Mouse (Mus musculus): ENCODE measurements around the gene Bcl2l12. TPM values are rescaled to one million over a fixed set of nuclear protein-coding genes. Genes with fewer than 3 reads are reported as not detected.

The Bcl2l12 gene
- total RNA-seq, 1 experiment from 2014 or later = 17.8 TPM

DNA sequence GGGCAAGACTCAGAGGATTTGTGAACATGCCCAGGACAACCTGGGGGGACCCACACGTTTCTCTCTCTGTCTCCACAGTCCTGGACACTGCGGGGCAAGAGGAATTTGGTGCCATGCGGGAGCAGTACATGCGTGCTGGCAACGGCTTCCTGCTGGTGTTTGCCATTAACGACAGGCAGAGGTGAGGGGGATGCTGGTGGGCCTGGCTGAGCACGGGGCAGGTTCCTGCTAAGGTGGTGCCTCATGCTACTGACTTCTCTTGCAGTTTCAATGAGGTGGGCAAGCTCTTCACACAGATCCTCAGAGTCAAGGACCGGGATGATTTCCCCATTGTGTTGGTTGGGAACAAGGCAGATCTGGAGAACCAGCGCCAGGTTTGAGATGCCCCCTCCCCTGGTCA lies 21.7 kb upstream of the Bcl2l12 start:
- no peak for ATAC-seq (ENCODE audit: extremely low read depth, insufficient number of reproducible peaks, low FRiP score, poor library complexity, severe bottlenecking)

GRCm38 (mm10) chr7:45019031-45019571 lies 20.6 kb upstream of the Bcl2l12 start:
- ATAC-seq (ENCODE audit: extremely low read depth, insufficient number of reproducible peaks, low FRiP score, poor library complexity, severe bottlenecking) = no peak

GRCm38 (mm10) chr7:45017242-45018061 lies 18.9 kb upstream of the Bcl2l12 start, which contains the start of gene Rras:
Gene Rras (plus strand): TSS chr7:45017961.
- peak; percentile 76 for ATAC-seq (ENCODE audit: extremely low read depth, insufficient number of reproducible peaks, low FRiP score, poor library complexity, severe bottlenecking)

DNA sequence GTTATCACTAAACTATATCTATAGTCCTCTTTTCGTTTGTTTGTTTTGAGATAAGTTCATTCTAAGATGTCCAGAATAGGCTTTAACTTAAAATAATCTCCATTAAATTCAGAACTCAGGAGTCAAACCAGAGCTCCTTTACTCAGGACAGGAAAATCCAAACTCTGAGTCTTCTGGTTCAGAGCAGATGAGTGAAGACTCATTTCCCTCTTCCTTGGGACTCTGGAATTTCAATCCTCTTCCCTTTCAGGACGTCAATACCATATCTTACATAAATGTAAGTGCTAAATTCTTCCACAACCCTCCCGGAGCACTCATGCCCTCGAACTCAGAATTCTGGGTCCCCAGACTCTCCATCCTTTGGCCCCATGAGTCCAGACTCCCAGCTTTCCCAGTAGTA lies 18.2 kb upstream of the Bcl2l12 start:
- no peak for ATAC-seq (ENCODE audit: extremely low read depth, insufficient number of reproducible peaks, low FRiP score, poor library complexity, severe bottlenecking)

DNA sequence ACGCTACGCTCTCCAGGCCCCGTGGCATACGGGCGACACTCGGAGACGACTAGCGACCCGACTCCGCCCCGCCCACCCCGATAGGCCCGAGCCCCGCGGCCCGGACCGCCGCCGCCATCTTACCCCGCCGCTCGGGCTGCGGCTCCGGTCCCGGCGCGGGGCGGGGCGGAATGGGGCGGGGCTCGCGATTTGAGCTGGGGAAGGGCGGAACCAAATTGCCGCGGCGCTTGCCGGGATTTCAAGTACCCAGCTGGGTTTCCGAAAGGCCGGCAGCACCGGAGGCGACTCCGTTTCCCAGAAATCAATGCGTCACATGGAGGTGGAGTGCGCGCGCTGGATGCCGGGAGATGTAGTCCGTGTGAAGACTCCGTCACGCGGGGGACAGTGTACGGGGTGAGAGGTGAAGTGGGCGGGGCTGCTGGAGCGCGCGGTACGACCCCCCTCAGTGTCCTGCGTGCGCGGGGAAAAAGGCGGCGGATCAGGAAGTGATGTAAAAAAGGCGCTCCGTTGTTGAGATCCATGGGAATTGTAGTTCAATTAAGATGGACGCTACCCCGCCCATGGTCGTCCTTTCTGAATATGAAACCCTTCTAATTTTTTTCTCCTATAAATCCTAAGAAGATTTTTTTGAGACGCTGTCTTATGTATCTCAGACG lies 17.6 kb upstream of the Bcl2l12 start, which contains the start of gene Scaf1:
Scaf1 (minus strand) TSS at position 407 of the 656 bp plus-strand sequence.
- ATAC-seq (ENCODE audit: extremely low read depth, insufficient number of reproducible peaks, low FRiP score, poor library complexity, severe bottlenecking) = peak; percentile 78

DNA sequence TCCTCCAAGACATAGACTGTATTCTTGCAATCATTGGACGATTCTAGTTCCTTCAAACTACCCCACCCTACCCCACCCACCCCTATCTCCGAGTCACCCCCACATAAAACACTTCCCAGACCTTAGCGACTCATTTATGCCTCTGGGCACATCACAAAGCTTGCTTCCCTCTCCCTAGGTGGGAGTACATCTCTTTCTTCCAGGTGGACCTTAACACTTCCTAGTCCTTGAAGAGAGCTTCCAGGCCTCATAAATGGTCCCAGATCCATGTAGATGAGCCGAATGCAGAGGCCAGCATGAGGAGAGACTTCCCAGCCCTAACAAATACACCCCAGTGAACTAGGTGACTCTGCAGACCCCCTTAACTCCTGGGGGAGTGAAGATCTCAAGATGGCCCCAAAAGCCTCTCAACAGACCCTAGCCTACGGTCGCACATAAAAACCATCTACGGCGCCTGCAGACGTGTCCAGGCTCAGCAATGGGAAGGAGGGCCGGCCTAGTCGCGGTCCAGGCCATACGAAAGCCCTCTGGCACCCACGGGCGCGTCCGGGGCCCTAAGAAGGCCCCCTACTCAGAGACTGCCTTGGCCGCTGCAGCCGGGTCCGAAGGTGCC lies 16.9 kb upstream of the Bcl2l12 start:
- ATAC-seq (ENCODE audit: extremely low read depth, insufficient number of reproducible peaks, low FRiP score, poor library complexity, severe bottlenecking) = no peak

DNA sequence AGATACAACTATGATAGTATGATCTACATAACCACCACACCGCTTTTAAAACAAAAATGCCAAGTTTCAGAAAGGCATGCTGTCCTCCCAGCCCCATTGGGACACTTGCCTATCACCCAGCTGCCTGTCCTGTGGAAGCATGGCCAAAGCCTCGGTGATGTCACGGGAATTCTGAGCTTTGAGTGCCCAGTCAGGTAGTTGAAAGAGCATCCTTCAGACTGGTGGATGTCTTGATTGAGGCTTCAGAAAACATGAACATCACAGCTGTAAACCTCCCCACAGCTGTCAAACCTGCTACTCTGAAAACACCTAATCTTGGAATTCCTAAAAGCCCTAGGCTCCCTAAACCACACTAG lies 15.6 kb upstream of the Bcl2l12 start:
- ATAC-seq (ENCODE audit: extremely low read depth, insufficient number of reproducible peaks, low FRiP score, poor library complexity, severe bottlenecking) = no peak

GRCm38 (mm10) chr7:45013366-45014095 lies 15.0 kb upstream of the Bcl2l12 start:
- ATAC-seq (ENCODE audit: extremely low read depth, insufficient number of reproducible peaks, low FRiP score, poor library complexity, severe bottlenecking) = no peak

GRCm38 (mm10) chr7:45012824-45013223 lies 14.3 kb upstream of the Bcl2l12 start:
- no peak for ATAC-seq (ENCODE audit: extremely low read depth, insufficient number of reproducible peaks, low FRiP score, poor library complexity, severe bottlenecking)

DNA sequence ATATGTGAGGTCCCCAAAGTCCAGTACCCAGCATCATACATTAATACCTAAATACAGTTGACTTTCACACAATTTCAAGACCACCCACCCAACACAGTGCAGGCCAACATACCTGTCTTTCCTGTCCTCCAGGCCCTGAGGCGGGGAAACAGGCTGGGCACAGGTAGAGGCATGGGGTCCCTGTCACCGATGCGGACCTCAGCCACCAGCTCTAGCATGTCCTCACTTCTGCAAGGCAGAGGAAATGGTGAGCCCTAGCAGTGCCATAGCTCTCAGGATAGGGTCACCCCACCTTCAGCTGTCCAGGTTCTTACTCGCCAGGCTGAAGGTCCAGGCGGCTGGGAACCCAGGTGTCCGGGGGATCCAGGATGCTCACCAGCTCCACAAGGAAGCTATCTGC lies 13.5 kb upstream of the Bcl2l12 start:
- ATAC-seq (ENCODE audit: extremely low read depth, insufficient number of reproducible peaks, low FRiP score, poor library complexity, severe bottlenecking) = no peak

DNA sequence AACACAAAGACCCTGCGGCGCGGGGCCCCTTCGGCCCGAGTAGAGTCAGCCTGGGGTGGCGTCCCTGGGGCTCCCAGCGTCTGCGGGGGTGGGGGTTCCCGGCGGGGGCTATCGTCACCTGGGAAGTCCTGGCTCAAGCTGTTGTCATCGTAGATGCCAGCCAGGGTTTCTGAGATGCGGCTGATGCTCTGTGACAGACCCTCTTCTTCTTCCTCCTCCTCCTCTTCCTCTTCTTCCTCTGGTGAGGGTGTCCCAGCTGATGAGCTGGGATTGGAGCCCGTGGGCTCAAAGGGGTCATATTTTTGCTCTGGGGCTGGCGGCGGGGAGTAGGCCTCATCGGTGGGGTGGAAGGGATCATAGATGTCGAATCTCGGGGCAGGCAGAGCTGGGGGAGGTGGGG lies 9.9 kb upstream of the Bcl2l12 start:
- no peak for ATAC-seq (ENCODE audit: extremely low read depth, insufficient number of reproducible peaks, low FRiP score, poor library complexity, severe bottlenecking)

- no peak for ATAC-seq (ENCODE audit: extremely low read depth, insufficient number of reproducible peaks, low FRiP score, poor library complexity, severe bottlenecking)
These were observed 9.3 kb upstream of the Bcl2l12 start for GRCm38 (mm10) chr7:45007846-45008245.

DNA sequence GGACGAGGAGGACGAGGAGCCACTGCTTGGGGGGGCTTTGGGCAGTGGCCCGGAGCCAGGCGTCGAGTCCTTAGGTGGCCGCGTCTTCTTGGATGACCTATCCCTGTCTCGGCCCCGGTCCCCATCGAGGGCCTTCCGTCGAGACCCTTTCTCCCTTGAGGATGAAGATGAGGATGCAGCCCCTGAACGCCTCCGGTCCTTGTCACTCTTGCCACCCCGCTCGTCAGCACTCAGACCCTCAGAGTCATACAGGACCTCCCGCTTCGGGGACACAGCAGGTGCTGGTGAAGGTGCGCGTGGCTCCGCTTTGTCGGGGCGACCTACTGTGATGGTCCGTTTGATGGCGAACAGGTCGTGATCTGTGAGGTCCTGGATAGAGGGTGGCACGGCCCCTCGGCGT lies 8.6 kb upstream of the Bcl2l12 start:
- no peak for ATAC-seq (ENCODE audit: extremely low read depth, insufficient number of reproducible peaks, low FRiP score, poor library complexity, severe bottlenecking)

DNA sequence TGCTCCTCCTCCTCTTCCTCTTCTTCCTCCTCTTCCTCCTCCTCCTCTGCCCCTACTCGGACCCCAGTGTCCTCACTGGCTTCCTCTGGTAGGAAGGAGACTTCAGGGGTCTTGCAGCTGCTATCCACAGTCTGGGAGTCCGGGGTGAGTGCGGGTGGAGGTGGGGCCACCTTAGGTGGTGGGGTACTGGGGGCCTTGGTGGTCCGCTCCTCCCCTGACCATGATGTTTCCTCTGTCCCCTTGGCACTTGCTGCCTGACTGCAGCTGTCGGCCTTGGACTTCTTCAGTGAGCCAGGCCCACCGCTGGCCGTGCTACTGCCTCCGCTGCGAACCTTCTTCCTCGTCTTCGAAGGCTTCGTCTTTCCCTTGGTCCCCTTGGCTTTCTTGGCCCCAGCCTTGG lies 8.0 kb upstream of the Bcl2l12 start:
- ATAC-seq (ENCODE audit: extremely low read depth, insufficient number of reproducible peaks, low FRiP score, poor library complexity, severe bottlenecking) = no peak

DNA sequence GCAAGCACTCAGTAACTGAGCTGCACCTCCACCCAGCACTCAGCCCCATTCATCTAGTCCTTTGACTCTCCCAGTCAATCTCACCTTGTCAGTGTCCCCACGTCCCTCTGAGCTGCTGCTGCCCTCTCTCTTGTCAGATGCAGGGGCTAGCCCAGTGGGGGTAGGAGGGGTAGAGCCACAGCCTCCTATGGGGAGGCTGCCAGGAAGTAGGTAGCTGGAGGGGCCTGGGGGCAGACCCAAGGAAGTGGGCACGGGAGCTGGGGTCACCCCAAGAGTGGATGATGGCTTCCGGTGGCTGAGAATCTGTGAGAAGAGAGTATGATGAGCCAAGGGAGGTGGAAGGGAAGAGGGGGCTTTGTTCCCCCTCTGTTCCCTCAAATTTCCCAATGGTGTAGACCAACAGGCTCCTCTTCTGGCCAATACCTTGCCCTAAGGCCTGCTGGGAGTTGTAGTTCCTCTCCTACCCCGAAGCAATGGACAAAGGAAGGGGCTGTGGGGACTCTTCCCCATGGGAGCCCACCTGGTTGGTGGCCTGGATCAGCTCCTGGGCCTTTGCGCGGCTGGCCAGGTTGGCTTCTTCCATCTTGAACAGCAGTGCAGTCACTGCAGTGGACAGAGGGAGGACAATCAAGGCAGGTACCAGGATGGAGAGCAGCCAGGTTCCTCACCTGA lies 6.9 kb upstream of the Bcl2l12 start:
- no peak for ATAC-seq (ENCODE audit: extremely low read depth, insufficient number of reproducible peaks, low FRiP score, poor library complexity, severe bottlenecking)

DNA sequence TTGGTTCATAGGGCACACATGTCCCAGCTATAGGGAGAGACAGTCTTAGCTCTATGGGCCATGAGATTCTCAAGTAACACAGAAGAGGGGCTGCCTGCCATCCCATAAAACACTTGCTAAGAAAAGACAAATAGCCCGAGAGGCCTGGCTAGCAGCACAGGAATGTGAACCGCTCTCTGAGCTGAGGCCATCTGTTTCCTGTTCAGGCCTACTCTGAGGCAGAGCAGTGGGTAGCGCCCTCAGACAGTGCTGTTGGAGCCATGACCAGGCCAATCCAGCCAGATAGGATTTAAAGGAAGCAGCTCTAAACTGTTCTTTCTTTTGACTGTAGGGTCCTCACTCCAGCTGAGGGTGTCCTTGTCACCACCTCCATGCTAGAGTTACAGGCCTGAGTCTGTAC lies 6.0 kb upstream of the Bcl2l12 start:
- no peak for ATAC-seq (ENCODE audit: extremely low read depth, insufficient number of reproducible peaks, low FRiP score, poor library complexity, severe bottlenecking)

- no peak for ATAC-seq (ENCODE audit: extremely low read depth, insufficient number of reproducible peaks, low FRiP score, poor library complexity, severe bottlenecking)
These were observed 3.9 kb upstream of the Bcl2l12 start for GRCm38 (mm10) chr7:45002440-45002839.

DNA sequence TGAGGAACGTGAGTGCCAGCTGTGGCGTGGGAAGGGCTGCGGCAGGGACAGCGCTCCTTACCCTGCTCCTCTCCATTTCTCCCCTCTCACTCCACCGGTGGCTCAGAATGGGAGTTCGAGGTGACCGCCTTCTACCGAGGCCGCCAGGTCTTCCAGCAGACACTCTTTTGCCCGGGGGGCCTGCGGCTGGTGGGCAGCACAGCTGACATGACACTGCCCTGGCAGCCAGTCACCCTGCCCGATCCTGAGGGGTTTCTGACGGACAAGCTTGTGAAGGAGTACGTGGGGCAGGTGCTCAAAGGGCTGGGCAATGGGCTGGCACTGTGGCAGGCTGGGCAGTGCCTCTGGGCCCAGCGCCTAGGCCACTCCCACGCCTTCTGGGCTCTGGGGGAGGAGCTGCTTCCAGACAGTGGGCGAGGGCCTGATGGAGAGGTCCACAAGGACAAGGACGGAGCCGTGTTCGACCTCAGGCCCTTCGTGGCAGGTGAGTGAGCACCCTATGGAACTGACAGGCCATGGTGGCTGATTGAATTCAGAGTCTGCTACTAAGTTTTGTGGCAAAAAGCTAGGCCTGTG lies 2.1 kb upstream of the Bcl2l12 start:
- ATAC-seq (ENCODE audit: extremely low read depth, insufficient number of reproducible peaks, low FRiP score, poor library complexity, severe bottlenecking) = no peak

All from neutrophil, adult 5-6 weeks (primary cell).